Mouse (Mus musculus): ENCODE results near the gene Fancg. TPM values are rescaled to one million over a fixed set of nuclear protein-coding genes. Genes with fewer than 3 reads are reported as not detected.

Gene Fancg
- polyA plus RNA-seq, 1 experiment from 2014 or later: 5.2 TPM

- H3K27me3 ChIP-seq (replicated peaks; ENCODE audit: control insufficient read depth, insufficient read depth, low read length): no peaks in the 10 kb centered on the region
- H3K4me1 ChIP-seq (replicated peaks; ENCODE audit: control insufficient read depth, insufficient read depth, low read length): 0 out of 2 replicates have a peak, but pooled peaks cover 3% of the 10 kb centered on the region
- no peak for TF ChIP-seq CTCF (IDR thresholded peaks at IDR 0.05; ENCODE audit: low read depth)
- peaks cover 27% of the 10 kb centered on the region for H3K36me3 ChIP-seq (ENCODE audit: control insufficient read depth, insufficient read depth)
- peak overlapping the region; percentile 84 for H3K4me2 ChIP-seq (replicated peaks; ENCODE audit: low read depth)
- no peaks in the 10 kb centered on the region for H3K9me3 ChIP-seq (ENCODE audit: control insufficient read depth)
- peak overlapping the region; percentile 82; the same call in 1 of the 2 replicates for H3K27ac ChIP-seq (ENCODE audit: low read depth, low read length)
- peak overlapping the region; percentile 76 for H3K4me3 ChIP-seq (ENCODE audit: low read depth, low read length)
- 50% methylated on average over 9 of the region's 9 CpGs for WGBS
- H3K9ac ChIP-seq (ENCODE audit: low read depth, low read length): peak overlapping the region; percentile 90
- ATAC-seq: no peak
Observed at GRCm38 (mm10) chr4:43030352-43030751, 20.0 kb upstream of the Fancg start.

- Histone ChIP-seq H3K4me3 (ENCODE audit: low read depth, low read length) (no peak overlapping the region), H3K9ac (ENCODE audit: low read depth, low read length) (no peak overlapping the region), H3K4me2 (replicated peaks; ENCODE audit: low read depth) (peak overlapping the region; percentile 84; the same call in 1 of the 2 replicates), H3K27ac (ENCODE audit: low read depth, low read length) (no peak overlapping the region), H3K9me3 (ENCODE audit: control insufficient read depth) (no peaks in the 10 kb centered on the region), H3K27me3 (replicated peaks; ENCODE audit: control insufficient read depth, insufficient read depth, low read length) (no peaks in the 10 kb centered on the region), H3K36me3 (ENCODE audit: control insufficient read depth, insufficient read depth) (peaks cover 26% of the 10 kb centered on the region), H3K4me1 (replicated peaks; ENCODE audit: control insufficient read depth, insufficient read depth, low read length) (0 out of 2 replicates have a peak, but pooled peaks cover 5% of the 10 kb centered on the region)
- no peak for TF ChIP-seq CTCF (IDR thresholded peaks at IDR 0.05; ENCODE audit: low read depth)
- 91% methylated on average over 9 of the region's 9 CpGs for WGBS
- no peak for ATAC-seq
Observed at GRCm38 (mm10) chr4:43029749-43030148, 19.4 kb upstream of the Fancg start.

GRCm38 (mm10) chr4:43029121-43029520 lies 18.8 kb upstream of the Fancg start:
- 90% methylated on average over 7 of the region's 7 CpGs for WGBS
- no peak for TF ChIP-seq CTCF (IDR thresholded peaks at IDR 0.05; ENCODE audit: low read depth)

GRCm38 (mm10) chr4:43025084-43025960 lies 15.0 kb upstream of the Fancg start, which contains the start of gene Pigo:
Gene Pigo (minus strand): TSS chr4:43025819.
- Histone ChIP-seq H3K27ac (ENCODE audit: low read depth, low read length) (peak within 1 kb of the TSS; percentile 90), H3K36me3 (ENCODE audit: control insufficient read depth, insufficient read depth) (peaks cover 45% of the 10 kb centered on the region), H3K9ac (ENCODE audit: low read depth, low read length) (peak within 1 kb of the TSS; percentile 41), H3K4me1 (replicated peaks; ENCODE audit: control insufficient read depth, insufficient read depth, low read length) (0 out of 2 replicates have a peak, but pooled peaks cover 5% of the 10 kb centered on the region), H3K9me3 (ENCODE audit: control insufficient read depth) (no peaks in the 10 kb centered on the region), H3K4me3 (ENCODE audit: low read depth, low read length) (peak within 1 kb of the TSS; percentile 61), H3K4me2 (replicated peaks; ENCODE audit: low read depth) (peak within 1 kb of the TSS; percentile 68), H3K27me3 (replicated peaks; ENCODE audit: control insufficient read depth, insufficient read depth, low read length) (no peaks in the 10 kb centered on the region)
- TF ChIP-seq CTCF (IDR thresholded peaks at IDR 0.05; ENCODE audit: low read depth): peak; percentile 87
- ATAC-seq: peak; percentile 94
- 6% methylated on average over 42 of the region's 42 CpGs for WGBS

More at GRCm38 (mm10) chr4:43029121-43029520, 18.8 kb upstream of the Fancg start:
- H3K27me3 ChIP-seq (replicated peaks; ENCODE audit: control insufficient read depth, insufficient read depth, low read length): no peaks in the 10 kb centered on the region
- H3K4me3 ChIP-seq (ENCODE audit: low read depth, low read length): no peak overlapping the region
- H3K9me3 ChIP-seq (ENCODE audit: control insufficient read depth): no peaks in the 10 kb centered on the region
- H3K4me1 ChIP-seq (replicated peaks; ENCODE audit: control insufficient read depth, insufficient read depth, low read length): 0 out of 2 replicates have a peak, but pooled peaks cover 7% of the 10 kb centered on the region
- no peak overlapping the region for H3K4me2 ChIP-seq (replicated peaks; ENCODE audit: low read depth)
- no peak overlapping the region for H3K27ac ChIP-seq (ENCODE audit: low read depth, low read length)
- no peak overlapping the region for H3K9ac ChIP-seq (ENCODE audit: low read depth, low read length)
- ATAC-seq: no peak
- peaks cover 21% of the 10 kb centered on the region for H3K36me3 ChIP-seq (ENCODE audit: control insufficient read depth, insufficient read depth)

- WGBS: 75% methylated on average over 14 of the region's 14 CpGs
- Histone ChIP-seq H3K27me3 (replicated peaks; ENCODE audit: control insufficient read depth, insufficient read depth, low read length) (no peaks in the 10 kb centered on the region), H3K27ac (ENCODE audit: low read depth, low read length) (no peak overlapping the region), H3K36me3 (ENCODE audit: control insufficient read depth, insufficient read depth) (peaks cover 50% of the 10 kb centered on the region), H3K4me2 (replicated peaks; ENCODE audit: low read depth) (peak overlapping the region; percentile 68), H3K4me1 (replicated peaks; ENCODE audit: control insufficient read depth, insufficient read depth, low read length) (0 out of 2 replicates have a peak, but pooled peaks cover 5% of the 10 kb centered on the region), H3K4me3 (ENCODE audit: low read depth, low read length) (peak overlapping the region; percentile 61), H3K9me3 (ENCODE audit: control insufficient read depth) (no peaks in the 10 kb centered on the region), H3K9ac (ENCODE audit: low read depth, low read length) (peak overlapping the region; percentile 41)
- ATAC-seq: no peak
- TF ChIP-seq CTCF (IDR thresholded peaks at IDR 0.05; ENCODE audit: low read depth): no peak
Observed at GRCm38 (mm10) chr4:43024673-43025072, 14.4 kb upstream of the Fancg start.

- no peak overlapping the region for H3K4me2 ChIP-seq (replicated peaks; ENCODE audit: low read depth)
- no peaks in the 10 kb centered on the region for H3K9me3 ChIP-seq (ENCODE audit: control insufficient read depth)
- TF ChIP-seq CTCF (IDR thresholded peaks at IDR 0.05; ENCODE audit: low read depth): no peak
- H3K4me3 ChIP-seq (ENCODE audit: low read depth, low read length): no peak overlapping the region
- WGBS: 83% methylated on average over 17 of the region's 17 CpGs
- 0 out of 2 replicates have a peak, but pooled peaks cover 5% of the 10 kb centered on the region for H3K4me1 ChIP-seq (replicated peaks; ENCODE audit: control insufficient read depth, insufficient read depth, low read length)
- no peak for ATAC-seq
- H3K36me3 ChIP-seq (ENCODE audit: control insufficient read depth, insufficient read depth): peaks cover 59% of the 10 kb centered on the region
- no peaks in the 10 kb centered on the region for H3K27me3 ChIP-seq (replicated peaks; ENCODE audit: control insufficient read depth, insufficient read depth, low read length)
- no peak overlapping the region for H3K9ac ChIP-seq (ENCODE audit: low read depth, low read length)
- no peak overlapping the region for H3K27ac ChIP-seq (ENCODE audit: low read depth, low read length)
Observed at GRCm38 (mm10) chr4:43021341-43021740, 11.0 kb upstream of the Fancg start.

All from intestine, postnatal 0 days (tissue).